Mouse (Mus musculus) limb, embryonic 14.5 days (tissue): ENCODE results near the gene Odf3l1. TPM values are rescaled to one million over a fixed set of nuclear protein-coding genes. Genes with fewer than 3 reads are reported as not detected.

Source experiments
- ATAC-seq: fragments of 200-750 bp; cut with Nextera tagmentation; 2 replicates; pipeline ENCODE4 v1.8.0; 2017; ENCODE audit warnings: low read depth, moderate number of reproducible peaks, moderate TSS enrichment; ENCODE audit not compliant: low FRiP score
- DNase-seq: peaks from one replicate; pipeline ENCODE4 v3.0.0-alpha.2; 2015; ENCODE audit warnings: low spot score
- H3K27ac ChIP-seq: fragments of 300-500 bp; sonication (generic); replicated peaks from 2 replicates; pipeline ENCODE4 v1.5.1; 2014; ENCODE audit warnings: low read depth, mild to moderate bottlenecking, low read length, moderate library complexity, mixed read lengths
- H3K27me3 ChIP-seq: fragments of 300-500 bp; sonication (generic); 2 replicates; pipeline ENCODE4 v1.6.1; 2014; ENCODE audit warnings: low read length, mixed read lengths; ENCODE audit not compliant: control insufficient read depth, insufficient read depth
- H3K36me3 ChIP-seq: fragments of 300-500 bp; sonication (generic); 2 replicates; pipeline ENCODE4 v1.6.1; 2014; ENCODE audit warnings: mild to moderate bottlenecking, low read length, moderate library complexity, mixed read lengths; ENCODE audit not compliant: control insufficient read depth, insufficient read depth
- H3K4me1 ChIP-seq: fragments of 300-500 bp; sonication (generic); 2 replicates; pipeline ENCODE4 v1.6.1; 2014; ENCODE audit warnings: antibody characterized with exemption, low read length, mixed read lengths; ENCODE audit not compliant: control insufficient read depth, insufficient read depth
- H3K4me2 ChIP-seq: fragments of 300-500 bp; sonication (generic); replicated peaks from 2 replicates; pipeline ENCODE4 v1.6.1; 2014; ENCODE audit warnings: low read depth, mild to moderate bottlenecking, low read length, moderate library complexity; ENCODE audit not compliant: severe bottlenecking
- H3K4me3 ChIP-seq: fragments of 300-500 bp; sonication (generic); replicated peaks from 2 replicates; pipeline ENCODE4 v1.5.1; 2014; ENCODE audit warnings: low read length
- H3K9ac ChIP-seq: fragments of 300-500 bp; sonication (generic); 2 replicates; pipeline ENCODE4 v1.6.1; 2014; ENCODE audit warnings: mild to moderate bottlenecking, low read depth, low read length, moderate library complexity; ENCODE audit not compliant: severe bottlenecking
- H3K9me3 ChIP-seq: fragments of 300-500 bp; sonication (generic); 2 replicates; pipeline ENCODE4 v1.6.1; 2016; ENCODE audit warnings: low read length; ENCODE audit not compliant: control insufficient read depth
- POLR2A ChIP-seq: fragments of 200-500 bp; IDR thresholded peaks from 2 replicates; pipeline ENCODE4 v1.8.0; 2012; ENCODE audit warnings: inconsistent platforms, mild to moderate bottlenecking, moderate library complexity, borderline replicate concordance; ENCODE audit not compliant: insufficient read depth, insufficient read length; ENCODE audit errors: extremely low read depth
- WGBS: fragments of 180-500 bp; shearing (Covaris S2); extraction: QIAGEN DNeasy Blood & Tissue Kit; methylation state at CpG from one replicate; pipeline ENCODE4 v1.1.7; 2014; 5-methylcytosine and 5-hydroxymethylcytosine counted together
- polyA plus RNA-seq, 2 experiments: library from polyadenylated mRNA; depleted of rRNA in 1 of 2; stranded (reverse) in 1 of 2; unstranded in 1 of 2; fragments of >200 nt; fragmentation: Nextera tagmentation in 1 of 2; extraction: Ambion mirVana in 1 of 2; gene quantifications; 2 replicates each; pipeline versions ENCODE4 v1.2.1 to v1.2.3; 2012 to 2014

Gene Odf3l1
- polyA plus RNA-seq, 2 experiments, result 1.7 to 2.6 TPM

GRCm38 (mm10) chr9:56841864-56842263 lies 22.6 kb downstream of the Odf3l1 start:
- no peak for TF ChIP-seq POLR2A
- Histone ChIP-seq H3K4me2 (no peak overlapping the region), H3K4me1 (peaks cover 16% of the 10 kb centered on the region), H3K9ac (no peak overlapping the region), H3K9me3 (no peaks in the 10 kb centered on the region), H3K4me3 (no peak overlapping the region), H3K36me3 (no peaks in the 10 kb centered on the region), H3K27me3 (no peaks in the 10 kb centered on the region), H3K27ac (no peak overlapping the region)
- DNase-seq (no peak), ATAC-seq (no peak)

DNA sequence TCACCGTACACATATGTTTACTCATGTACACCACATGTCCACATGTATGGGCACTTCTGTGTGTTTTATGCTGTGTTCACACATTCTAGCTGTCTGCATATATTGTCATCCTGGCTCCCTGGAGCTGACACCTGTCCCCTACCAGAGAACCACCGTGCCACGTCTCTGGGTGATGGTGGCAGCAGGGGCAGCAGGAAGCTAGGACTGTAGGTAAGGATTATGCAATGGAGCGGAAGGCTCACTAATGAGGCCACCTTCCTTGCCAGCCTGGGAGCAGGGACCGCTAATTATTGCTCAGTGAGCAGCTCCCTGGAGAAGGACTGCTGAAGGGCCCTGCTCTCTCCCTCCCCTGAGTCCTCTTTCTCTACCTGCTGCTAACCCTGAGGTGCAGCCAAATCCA lies 23.8 kb downstream of the Odf3l1 start:
- Histone ChIP-seq H3K4me2 (no peak overlapping the region), H3K27ac (no peak overlapping the region), H3K9me3 (no peaks in the 10 kb centered on the region), H3K27me3 (no peaks in the 10 kb centered on the region), H3K36me3 (no peaks in the 10 kb centered on the region), H3K4me3 (no peak overlapping the region), H3K4me1 (peaks cover 16% of the 10 kb centered on the region), H3K9ac (no peak overlapping the region)
- no peak for DNase-seq
- no peak for TF ChIP-seq POLR2A
- ATAC-seq, result no peak
- WGBS, result 69% methylated on average over 5 of the region's 5 CpGs

GRCm38 (mm10) chr9:56835152-56835551 lies 29.3 kb downstream of the Odf3l1 start:
- Histone ChIP-seq H3K27me3 (0 out of 2 replicates have a peak, but pooled peaks cover 3% of the 10 kb centered on the region), H3K27ac (no peak overlapping the region), H3K4me2 (no peak overlapping the region), H3K36me3 (no peaks in the 10 kb centered on the region), H3K9ac (no peak overlapping the region), H3K9me3 (no peaks in the 10 kb centered on the region), H3K4me3 (no peak overlapping the region), H3K4me1 (0 out of 2 replicates have a peak, but pooled peaks cover 5% of the 10 kb centered on the region)
- ATAC-seq (no peak), DNase-seq (no peak)
- no peak for TF ChIP-seq POLR2A
- 68% methylated on average over 5 of the region's 5 CpGs for WGBS

DNA sequence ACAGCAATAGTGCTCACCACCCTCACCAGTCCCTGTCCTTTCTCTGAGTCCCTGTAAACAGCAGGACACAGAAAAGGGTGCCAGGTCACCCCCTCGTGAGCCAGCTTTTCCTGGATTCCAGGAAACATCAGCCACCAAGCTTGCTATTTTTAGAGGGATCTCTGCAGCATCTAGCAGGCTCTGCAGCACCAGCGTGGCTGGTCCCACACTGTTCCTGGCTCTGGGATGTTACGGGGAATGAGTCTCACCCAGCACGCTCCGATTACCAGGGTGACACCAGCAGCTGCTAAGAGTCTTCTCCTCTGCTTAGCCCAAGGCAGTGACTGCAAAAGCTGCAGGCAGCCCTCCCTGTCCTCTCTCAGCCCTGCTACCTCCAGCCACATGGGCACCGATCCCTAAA lies 31.6 kb downstream of the Odf3l1 start:
- Histone ChIP-seq H3K4me1 (0 out of 2 replicates have a peak, but pooled peaks cover 5% of the 10 kb centered on the region), H3K27me3 (0 out of 2 replicates have a peak, but pooled peaks cover 3% of the 10 kb centered on the region), H3K4me2 (no peak overlapping the region), H3K27ac (no peak overlapping the region), H3K9me3 (no peaks in the 10 kb centered on the region), H3K9ac (no peak overlapping the region), H3K36me3 (no peaks in the 10 kb centered on the region), H3K4me3 (no peak overlapping the region)
- TF ChIP-seq POLR2A, result no peak
- 0 out of 2 replicates have a peak, but pooled peaks have one; percentile 37 for ATAC-seq
- WGBS, result 22% methylated on average over 6 of the region's 6 CpGs
- no peak for DNase-seq

GRCm38 (mm10) chr9:56831904-56832303 lies 32.6 kb downstream of the Odf3l1 start:
- H3K27me3 ChIP-seq, result 0 out of 2 replicates have a peak, but pooled peaks cover 3% of the 10 kb centered on the region
- H3K9ac ChIP-seq, result no peak overlapping the region
- no peak overlapping the region for H3K4me3 ChIP-seq
- no peaks in the 10 kb centered on the region for H3K9me3 ChIP-seq
- no peaks in the 10 kb centered on the region for H3K36me3 ChIP-seq
- H3K27ac ChIP-seq, result no peak overlapping the region
- DNase-seq (no peak), ATAC-seq (no peak)
- 0 out of 2 replicates have a peak, but pooled peaks cover 5% of the 10 kb centered on the region for H3K4me1 ChIP-seq
- WGBS, result 84% methylated on average over 3 of the region's 3 CpGs
- H3K4me2 ChIP-seq, result no peak overlapping the region
- no peak for TF ChIP-seq POLR2A

- no peak overlapping the region for H3K9ac ChIP-seq
- TF ChIP-seq POLR2A, result no peak
- no peak overlapping the region for H3K4me2 ChIP-seq
- no peak for ATAC-seq
- H3K4me1 ChIP-seq, result 0 out of 2 replicates have a peak, but pooled peaks cover 12% of the 10 kb centered on the region
- peak; percentile 49 for DNase-seq
- no peaks in the 10 kb centered on the region for H3K36me3 ChIP-seq
- H3K27me3 ChIP-seq, result 0 out of 2 replicates have a peak, but pooled peaks cover 6% of the 10 kb centered on the region
- WGBS, result 37% methylated on average over 4 of the region's 4 CpGs
- H3K4me3 ChIP-seq, result no peak overlapping the region
- no peak overlapping the region for H3K27ac ChIP-seq
- H3K9me3 ChIP-seq, result no peaks in the 10 kb centered on the region
These were observed 34.3 kb downstream of the Odf3l1 start for GRCm38 (mm10) chr9:56830162-56830561.
